Mouse (Mus musculus): ENCODE measurements around the gene Defb21. TPM values are rescaled to one million over a fixed set of nuclear protein-coding genes. Genes with fewer than 3 reads are reported as not detected.

The Defb21 gene
- not detected in 2 replicates for polyA plus RNA-seq (2012; rRNA removed)

DNA sequence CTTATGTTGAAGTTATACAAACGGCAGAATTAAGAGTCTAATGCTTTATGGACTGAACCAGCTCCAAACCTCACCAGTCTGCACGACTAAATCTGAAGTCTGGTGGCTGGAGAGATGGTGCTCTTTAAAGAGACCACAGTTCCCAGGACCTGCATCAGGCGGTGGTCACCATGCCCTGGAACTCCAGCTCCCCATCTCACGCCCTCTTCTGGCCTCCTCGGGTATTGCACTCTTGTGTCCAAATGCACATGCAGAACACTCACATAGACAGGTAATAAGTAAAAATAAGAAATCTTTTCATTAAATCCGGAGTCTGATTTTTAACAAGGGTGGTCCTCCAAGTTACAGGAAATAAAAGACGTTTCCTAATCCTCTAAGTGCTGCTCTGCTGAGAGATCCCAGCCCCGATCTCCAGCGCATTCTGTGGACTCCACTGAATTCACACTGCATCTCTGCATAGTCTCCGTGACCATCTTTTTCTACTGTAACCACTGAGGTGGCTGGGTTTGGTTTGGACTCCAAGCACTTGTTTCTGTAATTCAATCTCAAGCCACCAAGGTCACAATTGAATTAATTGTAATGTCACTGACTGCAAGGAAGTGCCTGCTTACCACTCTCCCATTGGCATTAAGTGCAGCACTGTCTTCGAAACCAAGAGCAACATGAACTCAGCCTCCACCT is at the start of gene Defb21:
Gene Defb21, plus strand, starts transcription at position 631 of the 681 bp plus-strand sequence.

DNA sequence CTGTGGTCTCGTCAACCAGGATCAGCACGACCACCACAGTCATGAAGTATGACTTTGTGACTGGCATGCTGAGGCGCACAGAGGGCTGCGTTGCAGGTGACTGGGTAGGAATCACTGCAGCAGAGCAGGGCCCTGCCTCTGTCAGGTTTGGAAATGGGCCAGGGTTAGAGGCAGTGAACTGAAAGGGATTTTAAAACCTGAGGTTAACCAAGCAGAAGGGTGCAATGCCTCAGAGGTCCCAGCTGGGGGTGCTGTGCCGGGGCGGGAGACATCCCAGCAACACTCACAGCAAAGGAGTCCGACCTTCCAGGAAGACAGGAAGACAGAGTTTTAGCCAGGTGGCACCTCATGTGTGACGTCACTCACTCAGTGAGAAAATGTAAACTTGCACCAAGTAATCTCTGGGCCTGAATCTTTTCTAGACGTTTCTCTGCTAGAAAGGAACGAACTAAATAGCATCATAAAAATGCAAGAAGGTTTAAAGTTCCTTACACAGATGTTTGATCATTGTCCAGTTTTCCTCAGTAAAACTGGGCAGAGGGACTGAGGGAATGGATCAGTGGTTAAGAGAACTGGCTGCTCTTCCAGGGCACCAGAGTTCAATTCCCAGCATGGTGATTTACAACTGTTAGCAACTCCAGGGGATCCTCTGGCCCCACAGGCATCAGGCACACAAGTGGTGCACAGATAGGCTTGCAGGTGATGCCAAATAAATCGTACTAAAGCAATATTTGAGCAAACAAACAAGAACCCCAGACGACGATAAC is 32.4 kb upstream of the Defb21 start, which contains the start of gene Defb29:
Gene Defb29, minus strand, starts transcription at position 155 of the 767 bp plus-strand sequence.

DNA sequence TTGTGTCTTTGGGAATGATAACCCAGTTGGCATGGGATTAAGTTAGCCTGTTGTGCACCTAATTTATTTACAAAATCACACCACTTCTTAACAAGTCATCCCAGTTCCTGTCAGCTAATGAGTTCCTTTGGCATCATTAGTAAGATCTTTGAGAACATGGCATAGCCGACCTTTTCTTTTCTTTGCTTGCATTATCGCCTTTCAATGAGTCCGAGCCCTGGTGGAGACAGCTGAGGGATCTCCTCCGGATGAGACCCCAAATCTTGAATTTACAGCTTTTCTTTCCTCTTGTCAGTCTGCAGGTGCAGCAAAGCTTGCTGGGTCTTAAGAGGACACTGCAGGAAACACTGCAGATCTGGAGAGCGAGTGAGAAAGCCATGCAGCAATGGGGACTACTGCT is 3.5 kb upstream of the Defb21 start, which contains the start of gene Gm17416:
Gene Gm17416, plus strand, starts transcription at position 301 of the 400 bp plus-strand sequence.

DNA sequence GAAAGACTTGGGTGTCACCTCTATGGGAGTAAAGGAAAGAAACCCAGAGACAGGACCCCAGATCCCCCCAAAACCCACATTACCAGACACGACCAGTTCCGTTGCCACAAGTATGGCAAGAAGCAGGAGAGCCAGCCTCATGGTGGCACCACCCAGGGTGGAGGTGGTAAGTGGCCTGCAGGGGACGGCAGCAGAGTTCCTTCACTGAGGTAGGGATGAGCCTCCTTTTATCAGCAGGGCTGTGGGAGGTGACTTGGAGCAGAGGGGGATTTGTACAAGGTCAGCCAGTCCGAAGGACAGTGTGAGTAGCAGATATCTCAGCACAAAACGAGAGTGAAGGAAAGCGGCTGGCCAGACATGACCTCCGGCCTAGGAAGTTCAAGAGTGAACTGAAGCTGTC is 7.6 kb downstream of the Defb21 start, which contains the start of gene Defb19:
Gene Defb19, minus strand, starts transcription at position 206 of the 400 bp plus-strand sequence.

DNA sequence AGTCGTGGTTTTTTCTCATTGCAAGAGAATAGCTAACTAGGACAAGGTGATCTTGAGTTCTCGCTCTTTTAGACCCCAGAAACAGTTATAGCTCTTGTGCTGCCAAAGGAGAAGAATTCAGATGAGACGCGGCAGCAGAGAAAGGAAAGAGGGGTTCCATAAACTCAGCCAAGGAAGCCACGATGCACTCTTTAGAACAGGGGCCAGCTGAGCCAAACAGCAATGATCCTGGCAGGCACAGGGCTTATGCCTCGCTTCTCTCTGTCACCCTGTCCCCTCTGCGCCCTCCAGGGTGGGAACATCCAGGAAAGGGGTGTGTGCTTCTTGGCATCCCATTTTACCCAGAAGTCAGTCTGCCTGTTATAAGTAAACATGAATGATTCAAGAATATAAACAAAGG is 26.8 kb downstream of the Defb21 start, which contains the start of gene Defb45:
Gene Defb45, minus strand, starts transcription at position 101 of the 400 bp plus-strand sequence.

DNA sequence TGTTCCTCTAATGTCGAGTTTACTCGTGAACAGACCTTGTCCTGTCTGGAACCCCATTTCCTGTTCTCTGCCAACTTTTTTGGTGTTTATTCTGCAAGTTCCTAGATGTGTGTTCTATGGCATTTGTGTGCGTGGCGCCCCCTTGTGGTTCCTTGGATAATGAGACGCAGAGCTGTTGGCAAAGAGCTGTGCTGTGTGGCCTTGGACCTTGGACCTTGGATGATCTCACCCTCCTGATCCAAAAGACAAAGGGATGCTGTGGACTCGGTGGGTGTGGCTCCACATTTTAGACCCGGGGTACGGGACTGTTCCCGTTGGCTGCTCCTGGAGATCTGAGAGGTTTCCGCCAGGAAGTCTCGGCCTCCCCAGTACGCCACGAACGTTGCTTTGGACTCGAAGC is 31.5 kb downstream of the Defb21 start, which contains the start of gene Defb36:
Gene Defb36, plus strand, starts transcription at position 271 of the 400 bp plus-strand sequence.

DNA sequence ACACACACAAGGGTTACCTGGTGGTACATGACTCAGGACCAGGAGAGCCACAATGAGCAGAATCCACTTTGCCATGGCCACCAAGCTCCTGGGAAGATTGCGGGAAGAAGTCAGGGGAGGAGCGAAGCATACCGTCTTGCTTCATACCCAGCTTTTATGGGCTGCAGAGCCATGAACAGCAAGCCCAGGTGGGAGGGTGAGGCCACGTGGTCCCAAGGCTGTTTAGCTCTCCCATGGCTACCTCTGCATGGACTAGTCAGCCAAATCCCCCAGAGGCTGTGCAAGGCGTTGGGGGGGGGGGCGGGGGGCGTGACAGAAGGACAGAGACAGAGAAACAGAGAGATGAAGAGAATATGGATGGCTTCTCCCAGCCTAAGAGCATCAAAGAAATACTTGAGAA is 50.4 kb downstream of the Defb21 start, which contains the start of gene Defb25:
Gene Defb25, minus strand, starts transcription at position 101 of the 400 bp plus-strand sequence.

Other genes starting within 250 kb of the Defb21 start
- gene Rbck1, start 240.1 kb upstream of the Defb21 start, polyA plus RNA-seq (2012; rRNA removed): 255 and 263 TPM in 2 replicates
- gene Trib3, start 228.7 kb upstream of the Defb21 start, polyA plus RNA-seq (2012; rRNA removed): 0.37 and 0.63 TPM in 2 replicates
- 21.5 and 24.8 TPM in 2 replicates for gene Nrsn2, start 196.1 kb upstream of the Defb21 start, polyA plus RNA-seq (2012; rRNA removed)
- 84.0 and 84.5 TPM in 2 replicates for gene Sox12, start 174.7 kb upstream of the Defb21 start, polyA plus RNA-seq (2012; rRNA removed)
- 20.1 and 21.6 TPM in 2 replicates for gene Zcchc3, start 157.7 kb upstream of the Defb21 start, polyA plus RNA-seq (2012; rRNA removed)
- gene 6820408C15Rik, start 157.2 kb upstream of the Defb21 start, polyA plus RNA-seq (2012; rRNA removed): 2.2 and 2.6 TPM in 2 replicates
- not detected in 2 replicates for gene Defb23, start 108.1 kb upstream of the Defb21 start, polyA plus RNA-seq (2012; rRNA removed)
- 0.09 TPM in 1 of 2 replicates, not detected in the other for gene Defb20, start 95.7 kb upstream of the Defb21 start, polyA plus RNA-seq (2012; rRNA removed)
- not detected in 2 replicates for gene Defb22, start 82.6 kb upstream of the Defb21 start, polyA plus RNA-seq (2012; rRNA removed)
- not detected in 2 replicates for gene Defb26, start 61.1 kb upstream of the Defb21 start, polyA plus RNA-seq (2012; rRNA removed)
- gene Defb28, start 54.5 kb upstream of the Defb21 start, polyA plus RNA-seq (2012; rRNA removed): not detected in 2 replicates
- not detected in 2 replicates for gene Defb29, start 32.6 kb upstream of the Defb21 start, polyA plus RNA-seq (2012; rRNA removed)
- not detected in 2 replicates for gene Gm17416, start 3.4 kb upstream of the Defb21 start, polyA plus RNA-seq (2012; rRNA removed)
- gene Defb19, start 7.6 kb downstream of the Defb21 start, polyA plus RNA-seq (2012; rRNA removed): not detected in 2 replicates
- gene Defb45, start 26.7 kb downstream of the Defb21 start, polyA plus RNA-seq (2012; rRNA removed): not detected in 2 replicates
- not detected in 2 replicates for gene Defb36, start 31.6 kb downstream of the Defb21 start, polyA plus RNA-seq (2012; rRNA removed)
- gene Defb25, start 50.3 kb downstream of the Defb21 start, polyA plus RNA-seq (2012; rRNA removed): not detected in 2 replicates
- 0.41 and 0.84 TPM in 2 replicates for gene Rem1, start 54.2 kb downstream of the Defb21 start, polyA plus RNA-seq (2012; rRNA removed)
- gene H13, start 96.7 kb downstream of the Defb21 start, polyA plus RNA-seq (2012; rRNA removed): 172 and 175 TPM in 2 replicates
- gene Mcts2, start 114.3 kb downstream of the Defb21 start, polyA plus RNA-seq (2012; rRNA removed): 25.2 and 27.7 TPM in 2 replicates
- gene Id1, start 163.5 kb downstream of the Defb21 start, polyA plus RNA-seq (2012; rRNA removed): 133 and 168 TPM in 2 replicates
- 3.8 and 5.3 TPM in 2 replicates for gene Cox4i2, start 181.4 kb downstream of the Defb21 start, polyA plus RNA-seq (2012; rRNA removed)